Mouse (Mus musculus) liver, adult 2 months (tissue): ENCODE measurements around the gene Gm9803. TPM values are rescaled to one million over a fixed set of nuclear protein-coding genes. Genes with fewer than 3 reads are reported as not detected.

Experiments
- DNase-seq: peaks from one replicate; pipeline ENCODE4 v3.0.0-alpha.2; 2011; ENCODE audit warnings: low read depth, low spot score; ENCODE audit errors: extremely low read depth
- H3K27ac ChIP-seq: fragments of 200-500 bp; replicated peaks from 2 replicates; pipeline ENCODE4 v1.5.1; 2012; ENCODE audit warnings: low read depth, mild to moderate bottlenecking, control low read depth, inconsistent platforms, low read length; ENCODE audit not compliant: insufficient read depth
- H3K27me3 ChIP-seq: fragments of 200-500 bp; 2 replicates; pipeline ENCODE4 v1.6.1; 2012; ENCODE audit warnings: mild to moderate bottlenecking, moderate library complexity, low read length, inconsistent platforms; ENCODE audit not compliant: control insufficient read depth, insufficient read depth
- H3K36me3 ChIP-seq: fragments of 200-500 bp; 2 replicates; pipeline ENCODE4 v1.6.1; 2012; ENCODE audit warnings: low read length, inconsistent platforms; ENCODE audit not compliant: control insufficient read depth, insufficient read depth
- H3K4me1 ChIP-seq: fragments of 200-500 bp; 2 replicates; pipeline ENCODE4 v1.6.1; 2011; ENCODE audit warnings: low read length; ENCODE audit not compliant: control insufficient read depth, insufficient read depth
- H3K4me3 ChIP-seq: fragments of 200-500 bp; 2 replicates; pipeline ENCODE4 v1.5.1; 2011; ENCODE audit warnings: low read depth, mild to moderate bottlenecking, control low read depth, low read length, moderate library complexity; ENCODE audit not compliant: insufficient read depth
- H3K79me2 ChIP-seq: fragments of 200-500 bp; 2 replicates; pipeline ENCODE4 v1.6.1; 2012; ENCODE audit warnings: inconsistent platforms, mild to moderate bottlenecking, low read length, moderate library complexity; ENCODE audit not compliant: control insufficient read depth, insufficient read depth
- H3K9ac ChIP-seq: fragments of 200-500 bp; 2 replicates; pipeline ENCODE4 v1.6.1; 2012; ENCODE audit warnings: low read depth, mild to moderate bottlenecking, control low read depth, inconsistent platforms, low read length
- CTCF ChIP-seq: fragments of 200-500 bp; IDR thresholded peaks from 2 replicates; pipeline ENCODE4 v1.5.1; 2011; ENCODE audit warnings: low read depth, low read length, control low read depth
- POLR2A ChIP-seq: fragments of 200-500 bp; IDR thresholded peaks from 2 replicates; pipeline ENCODE4 v1.6.1; 2011; ENCODE audit warnings: low read length, control low read depth; ENCODE audit not compliant: insufficient read depth; ENCODE audit errors: extremely low read depth
- WGBS: fragments of 180-500 bp; shearing (Covaris S2); methylation state at CpG from one replicate; pipeline ENCODE4 v1.1.7; 2018; 5-methylcytosine and 5-hydroxymethylcytosine counted together
- polyA plus RNA-seq: library from polyadenylated mRNA; depleted of rRNA; stranded (reverse); fragments of >200 nt; gene quantifications from 2 replicates; pipeline ENCODE4 v1.2.3, GENCODE M21; 2012
- total RNA-seq: library from RNA; depleted of rRNA; stranded (reverse); fragments of >200 nt; gene quantifications from 2 replicates; pipeline ENCODE4 v1.2.3, GENCODE M21; 2014

The Gm9803 gene
- total and polyA plus RNA-seq, 2 experiments = 4.0 to 57.1 TPM

DNA sequence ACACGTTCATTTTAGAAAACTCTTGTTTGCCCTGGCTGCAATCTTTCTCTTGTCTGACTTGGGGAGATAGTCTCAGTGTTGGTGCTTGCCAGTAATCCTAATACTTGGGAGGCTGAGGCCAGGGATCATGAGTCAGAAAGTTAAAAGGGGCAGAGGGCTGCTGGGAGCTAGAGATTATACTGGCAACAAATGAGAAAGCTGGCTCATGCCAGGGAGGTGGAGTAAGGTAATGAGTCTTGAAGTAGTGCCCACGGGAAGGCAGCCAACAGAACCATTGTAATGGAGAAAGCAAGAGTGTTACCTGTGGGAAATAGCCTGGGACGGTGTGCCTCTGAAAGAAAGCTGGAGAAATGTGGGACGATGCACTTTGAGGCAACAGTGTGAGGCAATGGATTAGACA is 6.0 kb upstream of the Gm9803 start:
- TF ChIP-seq POLR2A (no peak), CTCF (no peak)
- 21% methylated on average over 4 of the region's 4 CpGs for WGBS
- H3K4me3 ChIP-seq = no peak overlapping the region
- H3K4me1 ChIP-seq = peaks cover 22% of the 10 kb centered on the region
- H3K36me3 ChIP-seq = 0 out of 2 replicates have a peak, but pooled peaks cover 2% of the 10 kb centered on the region
- H3K9ac ChIP-seq = peak overlapping the region; percentile 46; the same call in 1 of the 2 replicates
- peaks cover 13% of the 10 kb centered on the region; the same call in 1 of the 2 replicates for H3K79me2 ChIP-seq
- peak overlapping the region; percentile 87 for H3K27ac ChIP-seq
- DNase-seq = peak; percentile 87
- H3K27me3 ChIP-seq = no peaks in the 10 kb centered on the region

GRCm38 (mm10) chr10:43518368-43518767 is 5.5 kb upstream of the Gm9803 start:
- Histone ChIP-seq H3K27me3 (no peaks in the 10 kb centered on the region), H3K4me1 (peaks cover 17% of the 10 kb centered on the region), H3K27ac (peak overlapping the region; percentile 87), H3K9ac (peak overlapping the region; percentile 67; the same call in 1 of the 2 replicates), H3K36me3 (0 out of 2 replicates have a peak, but pooled peaks cover 2% of the 10 kb centered on the region), H3K79me2 (peaks cover 13% of the 10 kb centered on the region; the same call in 1 of the 2 replicates), H3K4me3 (peak overlapping the region; percentile 77)
- TF ChIP-seq POLR2A = peak; percentile 84
- no peak for TF ChIP-seq CTCF
- 22% methylated on average over 12 of the region's 13 CpGs for WGBS
- DNase-seq = peak; percentile 91

GRCm38 (mm10) chr10:43519977-43520376 is 3.9 kb upstream of the Gm9803 start:
- Histone ChIP-seq H3K27me3 (no peaks in the 10 kb centered on the region), H3K9ac (no peak overlapping the region), H3K27ac (no peak overlapping the region), H3K4me1 (peaks cover 17% of the 10 kb centered on the region), H3K79me2 (peaks cover 13% of the 10 kb centered on the region; the same call in 1 of the 2 replicates), H3K4me3 (no peak overlapping the region), H3K36me3 (0 out of 2 replicates have a peak, but pooled peaks cover 2% of the 10 kb centered on the region)
- 98% methylated on average over 2 of the region's 2 CpGs for WGBS
- no peak for DNase-seq
- TF ChIP-seq POLR2A (no peak), CTCF (no peak)

GRCm38 (mm10) chr10:43527283-43528269 is 3.7 kb downstream of the Gm9803 start:
- H3K4me3 ChIP-seq = no peak overlapping the region
- H3K79me2 ChIP-seq = no peaks in the 10 kb centered on the region
- H3K9ac ChIP-seq = no peak overlapping the region
- H3K36me3 ChIP-seq = peaks cover 6% of the 10 kb centered on the region; the same call in 1 of the 2 replicates
- no peaks in the 10 kb centered on the region for H3K27me3 ChIP-seq
- no peak for DNase-seq
- WGBS = 51% methylated on average over 15 of the region's 15 CpGs
- H3K4me1 ChIP-seq = peaks cover 3% of the 10 kb centered on the region; the same call in 1 of the 2 replicates
- H3K27ac ChIP-seq = no peak overlapping the region
- TF ChIP-seq CTCF = peak; percentile 9; the same call in 1 of the 2 replicates
- TF ChIP-seq POLR2A = no peak

- Histone ChIP-seq H3K9ac (no peak overlapping the region), H3K79me2 (no peaks in the 10 kb centered on the region; the same call in 1 of the 2 replicates), H3K4me1 (peaks cover 13% of the 10 kb centered on the region), H3K4me3 (no peak overlapping the region), H3K27me3 (no peaks in the 10 kb centered on the region), H3K27ac (no peak overlapping the region), H3K36me3 (peaks cover 6% of the 10 kb centered on the region; the same call in 1 of the 2 replicates)
- peak; percentile 68 for DNase-seq
- TF ChIP-seq POLR2A (no peak), CTCF (no peak)
- WGBS = 11% methylated on average over 1 of the region's 1 CpGs
Observed at GRCm38 (mm10) chr10:43534382-43534781, 10.5 kb downstream of the Gm9803 start.
